Mouse (Mus musculus): ENCODE measurements around the gene Ptprg.

The Ptprg gene

DNA sequence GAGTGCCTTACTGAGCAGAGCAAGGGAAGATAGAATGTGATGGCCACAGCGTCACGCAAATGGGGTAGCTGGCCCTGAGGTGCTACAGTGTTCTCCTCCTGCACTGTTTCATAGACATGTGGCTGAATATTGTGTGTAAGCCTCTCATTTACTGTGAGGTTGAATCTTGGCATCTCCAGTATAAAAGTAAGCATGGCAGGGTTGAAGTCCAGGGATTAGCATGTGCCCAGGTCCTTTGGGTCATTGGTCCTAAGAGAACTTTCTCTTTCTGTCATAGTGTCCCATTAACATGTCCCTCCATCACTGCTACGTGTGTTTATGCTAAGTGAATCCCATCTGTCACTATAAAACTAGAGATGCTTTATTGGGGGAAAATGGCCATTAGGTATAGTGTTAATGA lies 138.2 kb downstream of the Ptprg start:
- no peak for DNase-seq

DNA sequence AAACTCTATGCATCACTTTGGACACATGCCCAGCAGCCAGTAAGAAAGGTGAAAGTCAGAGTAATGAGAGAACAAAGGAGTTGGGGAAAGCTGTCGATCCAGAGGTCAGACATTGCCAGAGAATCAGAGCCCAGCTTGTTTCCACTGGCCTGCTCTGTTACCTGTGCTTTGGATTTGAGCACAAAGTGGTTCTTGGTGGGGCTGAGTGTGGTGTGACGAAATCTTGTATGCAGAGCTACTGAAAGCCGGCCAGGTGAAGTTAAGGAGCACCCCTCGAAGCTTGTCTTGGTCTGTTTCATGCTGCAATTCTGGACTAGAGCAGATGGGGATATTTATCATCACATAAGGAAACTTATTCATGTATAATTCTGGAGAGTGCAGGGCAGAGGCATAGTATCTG lies 145.5 kb downstream of the Ptprg start:
- DNase-seq, result no peak

DNA sequence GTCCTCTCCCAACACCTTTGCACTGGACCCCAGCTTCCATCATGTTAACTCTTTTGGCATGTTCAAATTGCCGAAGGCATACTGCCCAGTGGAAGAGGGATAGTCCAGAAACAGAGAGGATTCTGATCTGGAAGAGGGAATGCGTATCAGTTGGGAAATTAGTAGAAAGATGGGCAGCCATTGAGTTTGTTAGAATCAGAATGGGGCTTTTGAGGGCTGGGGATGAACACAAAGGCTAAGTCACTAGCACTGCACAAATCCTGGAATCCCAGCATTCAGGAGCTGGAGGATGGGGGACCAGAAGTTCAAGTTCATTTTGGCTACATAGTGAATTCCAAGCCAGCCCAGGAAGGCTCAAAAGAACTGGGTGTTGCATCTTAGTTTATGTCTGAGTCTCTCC lies 146.3 kb downstream of the Ptprg start:
- DNase-seq, result no peak

DNA sequence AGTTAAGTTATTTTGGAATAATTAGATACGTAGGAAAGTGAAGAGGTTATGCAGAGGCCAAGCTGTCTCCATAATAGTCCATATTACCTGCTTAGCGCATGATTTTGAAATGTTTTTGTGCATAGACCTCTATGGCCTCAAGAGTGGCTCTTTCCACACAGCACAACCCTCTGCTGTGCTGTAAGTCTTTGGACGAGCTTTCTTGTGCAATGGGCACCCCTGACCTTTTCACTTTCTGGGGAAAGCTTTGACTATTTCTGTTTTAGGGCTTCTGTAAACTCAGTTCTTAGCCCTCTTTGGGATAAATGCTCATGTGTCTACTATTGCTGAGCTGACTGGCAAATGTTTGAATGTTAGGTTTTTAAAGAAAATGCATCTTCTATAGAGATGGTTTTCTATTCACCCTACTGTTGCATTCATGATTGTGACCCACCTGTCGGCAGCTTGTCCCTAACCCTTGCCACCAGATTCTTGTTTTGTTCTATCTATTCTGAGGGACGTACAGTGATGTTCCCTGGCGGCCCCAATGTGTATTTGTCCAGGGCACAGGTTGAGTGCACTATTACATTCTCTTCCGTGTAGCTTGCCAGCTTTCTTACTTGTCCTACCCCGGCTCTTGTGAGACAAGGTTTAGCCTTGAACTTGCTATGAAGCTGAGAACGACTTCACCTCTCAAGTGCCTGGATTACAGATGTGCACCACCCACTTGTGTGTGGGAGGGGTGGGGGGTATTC lies 148.4 kb downstream of the Ptprg start:
- DNase-seq, result no peak

DNA sequence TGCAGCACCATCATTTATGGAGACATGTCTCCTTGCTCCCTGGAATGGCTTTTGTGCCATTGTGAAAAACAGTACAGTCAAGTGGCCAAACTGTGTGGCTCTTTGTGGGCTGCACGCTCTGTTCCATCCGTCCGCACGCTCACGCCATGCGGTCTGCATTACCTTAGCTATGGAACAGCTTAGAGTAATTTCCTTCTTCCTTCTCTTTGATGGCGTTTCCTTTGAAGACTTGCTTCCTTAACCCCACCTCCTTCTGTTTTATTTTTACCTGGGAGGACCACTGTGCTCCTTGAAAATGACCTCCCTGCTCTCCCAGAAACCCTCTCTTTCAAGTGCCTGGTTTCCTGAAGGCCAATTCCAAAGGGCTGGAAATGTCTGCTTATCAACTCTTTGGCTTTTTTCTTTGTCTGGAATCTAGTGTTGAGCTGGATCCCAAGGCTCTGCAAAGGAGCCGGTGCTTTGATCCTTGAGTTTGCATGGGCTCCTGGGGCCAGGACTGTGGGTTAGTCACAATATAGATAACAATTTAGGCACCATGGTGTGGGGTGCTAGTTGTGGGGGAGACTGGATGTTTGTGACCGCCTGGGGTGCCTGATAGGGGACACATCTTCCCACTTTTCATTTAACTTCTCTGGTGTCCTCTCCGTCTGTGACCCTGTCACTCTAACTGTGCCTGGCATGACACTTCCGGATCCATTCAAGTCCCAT lies 149.6 kb downstream of the Ptprg start:
- no peak for DNase-seq

DNA sequence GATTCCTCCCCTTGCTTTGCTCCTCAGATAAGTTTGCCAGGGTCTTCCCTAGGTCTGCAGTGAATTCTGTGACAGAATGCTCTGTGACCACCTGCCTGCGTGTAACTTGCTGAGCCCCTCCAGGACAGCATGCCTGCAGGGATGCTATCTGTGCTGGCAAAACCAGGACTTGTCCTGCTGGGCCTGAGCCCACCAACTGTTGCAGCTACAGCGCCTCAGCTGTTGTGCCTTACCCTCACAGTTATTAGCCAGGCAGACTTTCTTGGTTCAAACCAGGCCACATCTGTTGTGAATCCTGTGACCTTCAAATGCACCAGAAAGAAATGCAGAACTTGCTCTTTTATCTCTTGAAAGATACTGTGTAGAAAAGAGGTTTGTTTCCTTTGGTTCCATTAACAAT lies 151.5 kb downstream of the Ptprg start:
- DNase-seq, result no peak

DNA sequence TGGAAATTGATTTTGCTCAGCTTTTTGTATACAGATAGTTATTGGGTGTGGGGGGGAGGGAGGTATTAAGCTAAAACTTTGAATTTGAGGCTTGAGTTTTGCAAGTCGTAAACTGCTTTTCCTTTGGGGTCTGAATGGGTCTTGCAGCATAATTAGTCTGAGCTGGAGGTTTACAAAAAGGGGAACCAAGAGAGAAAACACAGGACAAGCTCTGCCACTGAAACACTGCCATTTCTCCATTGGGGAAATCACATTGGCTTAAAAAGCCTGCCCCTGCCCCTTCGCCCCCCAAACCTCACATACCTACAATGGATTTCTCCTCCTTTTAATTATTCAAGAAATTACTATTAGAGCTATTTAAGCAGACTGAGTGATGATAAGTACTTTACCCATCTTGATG lies 156.0 kb downstream of the Ptprg start:
- DNase-seq, result no peak

DNA sequence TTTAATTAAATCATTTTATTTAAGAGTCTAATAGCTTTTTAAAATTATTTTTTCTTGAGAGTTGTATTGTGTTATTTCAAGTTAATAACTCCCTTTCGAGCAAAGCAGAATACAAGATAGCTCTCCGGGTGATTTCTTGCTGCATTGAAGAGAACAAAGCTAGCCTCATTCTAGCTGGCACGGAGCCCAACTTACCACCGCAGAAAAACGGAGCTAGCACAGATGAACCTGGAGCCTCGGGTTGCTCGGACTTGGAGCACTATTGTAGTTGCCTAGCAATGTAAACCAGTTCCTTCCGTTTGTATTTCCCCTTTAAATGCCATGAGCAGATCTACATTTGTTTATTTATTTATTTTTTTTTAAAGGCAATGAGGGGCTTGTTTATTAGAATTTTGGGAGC lies 156.5 kb downstream of the Ptprg start:
- DNase-seq, result peak; percentile 57

DNA sequence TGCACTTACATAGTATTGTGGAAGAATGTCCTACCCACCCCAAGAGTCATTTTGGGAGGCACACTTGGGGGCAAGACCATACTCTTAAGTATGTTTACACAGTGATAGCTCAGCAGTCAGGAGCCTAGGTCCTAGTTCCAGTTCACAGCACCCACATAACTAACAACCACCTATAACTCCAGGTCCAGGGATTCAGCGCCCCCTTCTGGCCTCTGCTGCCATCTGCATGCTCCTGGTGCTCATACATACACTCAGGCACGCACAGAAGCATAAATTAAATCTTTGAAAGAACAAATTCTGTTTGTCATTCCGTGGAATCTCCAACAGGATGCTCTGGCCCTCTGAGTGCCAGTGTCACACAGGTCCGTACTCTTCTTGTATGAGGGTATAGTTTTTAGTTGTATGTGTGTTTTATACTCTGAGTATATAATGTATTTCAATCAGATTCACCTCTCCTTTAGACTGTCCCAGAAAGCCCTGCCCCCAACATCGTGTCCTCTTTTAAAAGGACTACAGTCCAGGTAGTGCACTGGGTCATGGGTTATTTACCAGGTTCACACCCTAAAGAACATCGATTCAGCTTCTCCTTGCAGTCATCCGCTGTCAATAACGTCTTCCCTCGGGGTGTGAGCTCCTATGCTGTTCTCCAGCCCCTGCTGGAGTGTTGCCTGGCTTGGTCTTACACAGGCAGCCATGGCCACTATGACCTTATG lies 157.2 kb downstream of the Ptprg start:
- DNase-seq, result no peak

DNA sequence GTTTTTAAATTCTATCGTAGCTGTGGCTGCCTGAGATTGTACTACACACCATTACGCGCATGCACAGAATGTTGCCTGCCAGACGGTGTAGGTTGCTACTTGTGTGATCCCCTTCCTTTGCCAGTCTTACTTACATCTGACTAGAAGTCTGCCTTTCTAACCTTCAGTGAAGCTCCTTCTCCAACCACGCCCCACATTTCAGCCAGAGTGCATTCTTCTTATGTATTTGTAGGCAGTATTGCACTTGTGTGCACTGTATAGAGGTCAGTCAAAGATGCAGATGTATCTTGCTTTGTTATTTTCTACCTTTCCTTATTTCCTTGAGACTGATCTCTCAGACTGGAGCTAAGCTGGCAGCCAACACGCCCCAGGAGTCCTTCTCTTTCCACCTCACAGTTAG lies 158.8 kb downstream of the Ptprg start:
- DNase-seq, result no peak

DNA sequence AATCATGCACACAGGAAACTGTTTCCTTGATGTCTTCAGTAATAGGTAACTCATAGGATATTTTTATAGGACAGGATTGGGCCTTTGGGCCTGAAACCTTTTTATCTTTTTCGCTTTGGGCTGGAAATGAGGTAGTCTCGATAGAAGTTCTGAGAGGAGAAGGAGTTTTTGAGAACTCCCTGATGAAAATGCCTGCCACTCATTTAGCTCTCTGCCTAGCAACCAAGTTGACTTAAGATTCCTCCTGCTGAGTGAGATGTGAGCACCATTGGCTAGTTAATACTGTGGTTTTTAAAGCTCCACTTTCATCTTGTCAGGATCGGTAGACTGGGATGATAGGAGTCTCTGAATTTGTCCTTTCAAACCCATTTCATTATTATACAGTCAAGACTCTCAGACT lies 162.9 kb downstream of the Ptprg start:
- DNase-seq, result no peak

DNA sequence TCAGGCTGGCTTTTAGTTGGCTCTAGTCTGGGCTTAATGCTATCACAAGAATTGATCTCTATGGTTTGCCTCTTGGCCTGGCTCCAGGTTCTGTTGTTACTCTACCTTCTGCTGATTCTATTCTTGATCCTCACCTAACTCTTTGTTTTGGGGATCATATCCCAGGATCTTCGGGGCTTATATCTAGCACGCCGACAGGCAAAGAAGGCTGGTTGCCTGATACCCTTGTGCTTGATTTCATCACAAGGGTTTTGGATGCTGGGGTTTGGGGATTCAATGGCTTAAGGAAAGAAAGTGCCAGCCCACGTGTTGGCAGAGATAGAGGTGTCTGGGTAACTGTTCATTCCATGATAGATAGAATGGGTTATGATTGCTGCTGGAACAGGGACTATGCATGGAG lies 164.9 kb downstream of the Ptprg start:
- no peak for DNase-seq

DNA sequence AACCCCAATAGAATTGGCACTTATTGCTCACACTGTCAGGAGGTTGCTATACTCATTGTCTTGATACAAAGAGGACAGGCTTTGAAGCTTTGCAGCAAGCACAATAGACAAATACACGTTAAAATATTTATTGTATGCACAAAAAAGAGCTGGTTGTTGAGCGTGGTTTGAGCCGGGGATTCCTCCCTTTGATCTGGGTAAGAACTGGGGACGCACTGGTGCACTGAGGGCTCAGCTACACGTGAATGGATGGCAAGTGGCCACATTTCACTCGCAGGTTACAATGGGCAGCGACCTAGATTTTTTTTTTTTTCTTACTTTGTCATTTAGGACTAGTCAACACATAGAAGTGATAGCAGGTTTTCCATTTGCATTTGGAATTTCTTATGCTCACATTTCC lies 165.9 kb downstream of the Ptprg start:
- no peak for DNase-seq

DNA sequence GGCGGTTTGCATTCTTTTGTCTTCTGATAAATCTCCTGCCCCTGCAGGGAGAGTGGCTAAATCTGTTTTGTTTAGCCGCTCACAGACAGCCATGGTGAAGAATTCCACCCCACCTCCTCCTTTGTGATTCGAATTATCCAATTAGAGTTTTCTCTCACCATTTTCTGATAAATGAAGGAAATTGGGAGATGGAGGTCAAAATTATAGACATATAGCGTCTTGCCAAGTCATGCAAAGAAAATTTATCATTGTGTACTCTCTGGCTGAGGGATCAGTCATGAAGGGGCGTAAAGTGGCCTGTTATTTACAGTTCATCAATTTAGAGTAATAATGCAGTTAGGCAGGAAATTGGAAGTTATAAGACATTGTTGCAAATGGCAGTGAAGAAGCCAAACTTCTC lies 168.8 kb downstream of the Ptprg start:
- no peak for DNase-seq

DNA sequence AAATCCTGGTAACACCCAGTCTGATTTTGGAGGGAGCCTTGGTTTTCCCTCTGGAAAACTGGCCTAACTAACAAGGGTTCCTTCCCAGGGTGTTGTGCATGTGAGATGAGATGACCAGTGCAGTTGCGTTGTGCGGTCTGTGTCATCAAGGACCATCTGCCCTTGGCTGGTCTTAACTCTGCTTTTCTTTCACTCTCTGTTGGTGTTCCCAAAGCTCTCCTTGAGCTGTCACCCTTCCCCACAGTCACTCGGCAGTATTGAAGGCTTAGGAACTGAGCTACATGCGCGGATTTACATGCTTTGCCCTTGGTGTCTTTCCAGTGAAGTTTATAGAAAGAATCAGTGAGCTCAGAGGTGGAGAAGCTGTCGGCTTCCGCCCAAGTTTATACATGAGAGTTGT lies 170.5 kb downstream of the Ptprg start:
- no peak for DNase-seq

DNA sequence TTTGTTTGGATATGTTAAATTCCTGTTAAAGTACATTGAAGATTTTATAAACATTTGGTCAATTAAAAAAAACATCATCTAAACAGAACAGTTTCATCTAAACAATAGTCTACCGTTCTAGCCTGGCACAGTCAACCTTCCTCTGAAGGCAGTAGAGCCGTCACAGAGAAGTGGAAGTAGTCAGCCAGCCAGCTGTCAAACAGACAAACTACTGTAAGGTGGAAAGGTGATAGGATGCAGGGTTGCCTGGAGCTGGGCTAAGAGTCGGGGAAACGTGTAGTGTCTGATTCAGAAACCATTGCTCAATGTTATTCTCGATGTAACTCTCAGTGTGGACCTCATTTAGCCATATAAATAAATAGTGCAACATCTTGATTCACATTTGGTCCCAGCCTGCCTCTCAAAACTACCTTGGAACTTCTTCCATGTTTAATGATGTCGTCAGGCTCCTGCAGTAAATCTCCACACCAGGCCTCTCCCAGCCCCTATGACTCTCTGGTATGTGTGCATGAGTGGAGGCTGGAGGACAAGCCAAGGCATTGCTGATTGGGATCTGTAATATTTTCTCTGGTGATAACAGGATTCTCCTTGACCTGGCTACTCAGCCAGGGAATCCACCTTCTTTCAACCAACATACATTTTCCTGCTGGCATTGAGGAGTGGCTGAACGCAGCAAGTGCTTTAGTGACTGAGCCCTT lies 178.0 kb downstream of the Ptprg start:
- no peak for DNase-seq

DNA sequence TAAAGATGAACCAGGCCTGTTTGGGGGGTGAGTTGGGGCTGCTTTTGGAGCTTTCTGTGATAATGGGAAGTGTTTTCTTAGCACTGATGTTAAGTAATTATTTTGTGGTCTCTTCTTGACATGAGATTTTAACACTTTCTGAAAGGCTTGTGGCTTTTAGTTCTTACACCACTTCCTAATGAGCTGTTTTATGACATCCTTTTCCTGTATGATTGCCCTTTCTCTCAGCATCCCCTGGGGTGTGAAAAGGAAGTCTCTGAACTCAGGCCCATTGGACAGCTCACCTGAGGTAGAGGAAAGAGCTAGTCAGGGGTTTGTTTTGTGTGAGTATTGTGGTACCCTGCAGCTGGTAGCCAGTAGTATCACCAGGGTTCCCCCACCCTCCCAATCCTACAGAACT lies 179.0 kb downstream of the Ptprg start:
- no peak for DNase-seq

DNA sequence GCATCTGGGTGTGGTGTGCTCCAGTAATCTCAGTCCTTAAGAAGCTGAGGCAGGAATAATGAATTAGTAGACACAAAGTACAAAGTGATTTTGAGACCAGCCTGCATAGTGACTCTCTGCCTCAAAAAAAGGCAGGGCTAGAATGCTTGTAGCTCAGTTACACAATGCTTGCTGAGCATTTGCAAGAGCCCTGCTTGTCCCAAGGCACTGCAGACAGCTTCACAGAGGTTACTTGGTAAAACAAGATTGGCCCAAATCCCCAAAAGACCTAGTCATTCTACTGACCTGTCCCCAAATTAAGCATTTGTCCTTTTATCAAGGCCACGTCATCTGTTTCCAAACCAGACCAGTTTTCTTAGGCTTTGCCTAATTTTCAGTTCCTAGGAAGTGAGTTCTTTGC lies 190.4 kb downstream of the Ptprg start:
- DNase-seq, result no peak

DNA sequence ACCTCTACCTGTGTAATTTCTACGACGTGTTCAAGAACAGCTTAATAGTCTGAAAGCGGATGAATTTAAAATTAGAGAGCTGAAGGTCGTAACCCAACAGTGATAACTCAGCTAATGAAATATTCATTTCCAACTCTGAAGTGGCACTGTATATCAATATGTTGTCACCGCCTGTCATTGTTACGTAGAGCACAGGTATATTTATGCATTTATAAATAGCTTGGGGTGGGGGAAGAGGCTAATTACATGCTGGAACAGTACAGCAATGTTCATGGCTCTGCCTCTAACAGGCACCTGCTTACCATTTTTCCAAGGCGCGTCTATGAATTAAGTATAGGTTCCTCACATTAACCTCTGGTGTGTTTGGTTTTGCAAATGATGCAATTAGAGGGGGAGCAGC lies 199.3 kb downstream of the Ptprg start:
- DNase-seq, result no peak

DNA sequence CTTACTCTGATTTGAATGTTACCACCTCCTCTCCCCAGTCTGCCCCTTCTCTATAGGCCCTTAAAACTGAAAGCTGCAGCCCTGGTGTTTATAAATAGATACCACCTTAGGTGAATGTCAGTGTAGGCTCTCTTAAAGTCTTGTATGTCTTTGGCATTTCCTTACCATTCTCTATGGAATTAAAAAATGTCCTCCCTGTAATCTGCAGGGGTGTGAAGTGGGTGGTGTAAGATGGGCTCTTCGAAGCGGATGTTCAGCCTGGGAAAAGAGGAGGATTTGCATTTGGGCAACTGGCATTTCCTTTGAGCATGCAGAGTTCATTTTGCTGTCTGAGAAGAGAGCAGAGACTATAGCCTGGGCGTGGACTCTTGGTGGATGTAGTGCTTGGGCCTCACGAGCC lies 201.3 kb downstream of the Ptprg start:
- no peak for DNase-seq

DNA sequence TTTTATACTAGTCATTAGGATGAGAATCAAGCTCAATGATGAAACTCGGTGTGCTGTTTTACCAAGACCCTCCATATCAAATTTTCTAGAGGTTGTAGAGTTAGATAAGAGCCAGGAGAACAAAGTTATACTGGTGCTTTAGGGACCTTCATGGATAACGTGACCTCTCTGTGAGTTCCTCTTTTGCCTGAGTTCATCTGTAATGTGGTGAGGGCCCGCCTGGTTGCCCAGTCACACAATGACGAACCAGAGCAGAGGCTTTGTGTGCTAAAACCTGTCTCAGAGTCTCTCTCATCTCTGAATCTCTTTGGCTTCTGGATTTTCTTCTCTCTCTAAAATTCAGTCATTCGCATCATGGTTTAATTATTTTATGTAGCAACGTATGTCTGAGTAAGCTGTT lies 204.9 kb downstream of the Ptprg start:
- DNase-seq, result no peak

DNA sequence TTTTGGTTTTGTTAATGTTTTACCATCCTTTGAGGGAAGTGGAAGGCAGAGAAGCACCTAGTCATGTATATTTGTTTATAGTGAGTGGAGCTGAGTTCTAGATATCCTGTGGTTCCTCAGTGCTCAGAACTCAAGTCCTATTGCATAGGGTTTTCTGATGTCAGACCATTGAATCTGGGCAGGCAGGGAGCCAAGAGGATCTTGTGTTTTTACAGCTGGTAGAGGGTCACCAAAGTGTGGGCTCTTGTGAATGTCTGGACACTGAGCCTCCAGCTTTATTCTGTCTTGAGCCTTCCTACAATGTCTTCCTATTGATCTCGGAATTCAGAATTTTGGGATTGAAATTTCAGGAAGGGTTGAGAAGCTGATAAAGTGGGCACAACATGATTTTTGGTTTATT lies 206.0 kb downstream of the Ptprg start:
- DNase-seq, result no peak

DNA sequence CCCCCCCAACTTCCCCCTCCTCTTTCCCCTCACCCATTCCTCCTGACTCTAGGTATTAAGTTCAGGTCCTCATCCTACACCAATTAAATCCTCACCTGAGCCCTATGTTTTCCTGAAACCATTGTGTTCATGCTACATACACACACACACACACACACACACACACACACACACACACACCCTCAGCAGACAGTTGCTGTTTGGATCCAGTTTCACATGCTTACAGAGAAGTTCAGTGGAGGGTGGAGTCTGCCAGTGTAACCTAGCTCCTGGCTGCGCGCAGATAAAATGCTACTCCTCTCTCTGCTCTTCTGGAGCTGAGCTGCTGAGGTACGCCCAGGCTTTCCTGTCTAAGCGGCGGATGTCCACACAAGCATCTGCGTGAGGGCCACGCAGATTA lies 209.7 kb downstream of the Ptprg start:
- no peak for DNase-seq

DNA sequence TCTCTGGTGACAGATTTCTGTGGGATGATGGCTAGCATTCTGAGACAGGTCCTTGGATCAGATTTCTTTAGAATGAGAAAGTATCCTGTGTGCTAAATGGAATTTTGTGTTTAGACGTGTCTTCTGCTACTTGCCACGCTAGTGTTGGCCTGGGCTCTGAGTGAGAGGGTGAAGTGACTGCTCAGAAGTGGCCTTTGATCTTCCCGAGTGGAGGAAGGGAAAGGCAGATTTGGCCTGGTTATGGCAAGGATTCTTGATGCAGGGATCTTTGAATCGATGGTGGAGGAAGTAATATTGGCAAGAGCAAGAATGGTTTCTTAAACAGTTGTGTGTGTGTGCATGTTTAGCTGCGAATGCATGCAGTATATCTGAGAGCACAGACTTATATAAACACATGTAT lies 219.4 kb downstream of the Ptprg start:
- DNase-seq, result no peak
